Mouse (Mus musculus): ENCODE results near the gene Uchl4.

Gene Uchl4

GRCm38 (mm10) chr9:64274291-64274690 is 39.3 kb downstream of the Uchl4 start:
- in situ Hi-C loops (cut with MboI), result no loop called here

- in situ Hi-C loops (cut with MboI), result no loop called here
Measured at GRCm38 (mm10) chr9:64274919-64275318, 39.9 kb downstream of the Uchl4 start.

GRCm38 (mm10) chr9:64277706-64278105 is 42.7 kb downstream of the Uchl4 start:
- in situ Hi-C loops (cut with MboI), result no loop called here

- in situ Hi-C loops (cut with MboI), result no loop called here
Measured at GRCm38 (mm10) chr9:64278665-64279310, 43.8 kb downstream of the Uchl4 start.

- in situ Hi-C loops (cut with MboI), result no loop called here
Measured at GRCm38 (mm10) chr9:64281105-64281780, 46.2 kb downstream of the Uchl4 start, which contains the start of gene Tipin. TSS of gene Tipin (plus strand) at chr9:64281581.

GRCm38 (mm10) chr9:64281781-64282178 is 46.8 kb downstream of the Uchl4 start:
- in situ Hi-C loops (cut with MboI), result no loop called here

- in situ Hi-C loops (cut with MboI), result no loop called here
Measured at GRCm38 (mm10) chr9:64282404-64282987, 47.5 kb downstream of the Uchl4 start.

Data from mature B cell (primary cell).